Mouse (Mus musculus) midbrain, embryonic 12.5 days (tissue): ENCODE results near the gene Hes1. TPM values are rescaled to one million over a fixed set of nuclear protein-coding genes. Genes with fewer than 3 reads are reported as not detected.

ENCODE experiments used
- ATAC-seq: fragments of 200-750 bp; cut with Nextera tagmentation; 2 replicates; pipeline ENCODE4 v1.8.0; 2017; ENCODE audit warnings: low read depth, moderate TSS enrichment, moderate library complexity; ENCODE audit not compliant: low FRiP score
- H3K27ac ChIP-seq: fragments of 300-500 bp; sonication (generic); replicated peaks from 2 replicates; pipeline ENCODE4 v1.5.1; 2016; ENCODE audit warnings: mild to moderate bottlenecking
- H3K27me3 ChIP-seq: fragments of 300-500 bp; sonication (generic); 2 replicates; pipeline ENCODE4 v1.6.1; 2016; ENCODE audit warnings: mild to moderate bottlenecking
- H3K36me3 ChIP-seq: fragments of 300-500 bp; sonication (generic); 2 replicates; pipeline ENCODE4 v1.6.1; 2016
- H3K4me1 ChIP-seq: fragments of 300-500 bp; sonication (generic); 2 replicates; pipeline ENCODE4 v1.6.1; 2016
- H3K4me2 ChIP-seq: fragments of 300-500 bp; sonication (generic); replicated peaks from 2 replicates; pipeline ENCODE4 v1.6.1; 2016; ENCODE audit warnings: mild to moderate bottlenecking, moderate library complexity
- H3K4me3 ChIP-seq: fragments of 300-500 bp; sonication (generic); 2 replicates; pipeline ENCODE4 v1.5.1; 2016; ENCODE audit warnings: mild to moderate bottlenecking
- H3K9ac ChIP-seq: fragments of 300-500 bp; sonication (generic); replicated peaks from 2 replicates; pipeline ENCODE4 v1.6.1; 2016; ENCODE audit warnings: mild to moderate bottlenecking, moderate library complexity
- H3K9me3 ChIP-seq: fragments of 300-500 bp; sonication (generic); 2 replicates; pipeline ENCODE4 v1.6.1; 2016; ENCODE audit warnings: mild to moderate bottlenecking
- WGBS: fragments of 180-500 bp; shearing (Covaris S2); methylation state at CpG from one replicate; pipeline ENCODE4 v1.1.7; 2016; 5-methylcytosine and 5-hydroxymethylcytosine counted together
- polyA plus RNA-seq: library from polyadenylated mRNA; unstranded; fragments of >200 nt; fragmentation: Nextera tagmentation; extraction: Ambion mirVana; gene quantifications from 2 replicates; pipeline ENCODE4 v1.2.1, GENCODE M21; 2016

Hes1 gene
- polyA plus RNA-seq, 1 experiment from 2014 or later = 30.5 TPM

GRCm38 (mm10) chr16:30034521-30034920 lies 29.7 kb upstream of the Hes1 start:
- ATAC-seq = no peak

DNA sequence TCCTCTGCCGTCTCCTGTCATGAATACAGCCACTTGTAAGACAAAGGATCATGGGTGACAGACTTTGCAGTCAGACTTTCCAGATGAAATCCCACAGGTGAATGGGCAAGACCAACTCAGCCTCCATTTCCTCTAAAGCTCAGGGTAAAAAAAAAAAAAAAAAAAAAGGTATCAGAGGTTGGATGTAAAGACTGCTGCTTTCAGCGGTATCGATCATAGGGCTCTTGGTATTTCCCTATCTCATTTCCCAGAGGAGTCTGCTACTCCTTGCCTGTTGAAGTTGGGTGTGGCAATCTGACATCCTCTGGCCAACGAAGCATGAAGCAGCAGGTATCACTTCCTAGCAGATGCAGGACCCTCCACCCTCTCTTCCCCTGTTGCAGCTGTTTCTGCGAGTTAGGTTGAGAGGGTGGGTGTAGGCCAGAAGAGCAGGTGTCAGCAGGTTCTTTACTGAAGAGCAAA lies 29.2 kb upstream of the Hes1 start:
- Histone ChIP-seq H3K9me3 (no peaks in the 10 kb centered on the region), H3K27ac (no peak overlapping the region), H3K4me1 (peaks cover 19% of the 10 kb centered on the region), H3K36me3 (no peaks in the 10 kb centered on the region), H3K27me3 (peaks cover 78% of the 10 kb centered on the region), H3K4me2 (no peak overlapping the region), H3K4me3 (no peak overlapping the region), H3K9ac (no peak overlapping the region)
- ATAC-seq = no peak
- WGBS = 87% methylated on average over 5 of the region's 5 CpGs

More at GRCm38 (mm10) chr16:30034521-30034920, 29.7 kb upstream of the Hes1 start:
- Histone ChIP-seq H3K4me3 (no peak overlapping the region), H3K27me3 (peaks cover 78% of the 10 kb centered on the region), H3K9me3 (no peaks in the 10 kb centered on the region), H3K9ac (no peak overlapping the region), H3K4me1 (peaks cover 19% of the 10 kb centered on the region), H3K4me2 (no peak overlapping the region), H3K36me3 (no peaks in the 10 kb centered on the region), H3K27ac (no peak overlapping the region)
- 72% methylated on average over 6 of the region's 6 CpGs for WGBS

- Histone ChIP-seq H3K27me3 (peaks cover 79% of the 10 kb centered on the region), H3K4me2 (no peak overlapping the region), H3K27ac (no peak overlapping the region), H3K4me3 (no peak overlapping the region), H3K9me3 (no peaks in the 10 kb centered on the region), H3K36me3 (no peaks in the 10 kb centered on the region), H3K4me1 (peaks cover 18% of the 10 kb centered on the region), H3K9ac (no peak overlapping the region)
- 91% methylated on average over 3 of the region's 3 CpGs for WGBS
- no peak for ATAC-seq
Observed at GRCm38 (mm10) chr16:30036104-30036503, 28.1 kb upstream of the Hes1 start.

DNA sequence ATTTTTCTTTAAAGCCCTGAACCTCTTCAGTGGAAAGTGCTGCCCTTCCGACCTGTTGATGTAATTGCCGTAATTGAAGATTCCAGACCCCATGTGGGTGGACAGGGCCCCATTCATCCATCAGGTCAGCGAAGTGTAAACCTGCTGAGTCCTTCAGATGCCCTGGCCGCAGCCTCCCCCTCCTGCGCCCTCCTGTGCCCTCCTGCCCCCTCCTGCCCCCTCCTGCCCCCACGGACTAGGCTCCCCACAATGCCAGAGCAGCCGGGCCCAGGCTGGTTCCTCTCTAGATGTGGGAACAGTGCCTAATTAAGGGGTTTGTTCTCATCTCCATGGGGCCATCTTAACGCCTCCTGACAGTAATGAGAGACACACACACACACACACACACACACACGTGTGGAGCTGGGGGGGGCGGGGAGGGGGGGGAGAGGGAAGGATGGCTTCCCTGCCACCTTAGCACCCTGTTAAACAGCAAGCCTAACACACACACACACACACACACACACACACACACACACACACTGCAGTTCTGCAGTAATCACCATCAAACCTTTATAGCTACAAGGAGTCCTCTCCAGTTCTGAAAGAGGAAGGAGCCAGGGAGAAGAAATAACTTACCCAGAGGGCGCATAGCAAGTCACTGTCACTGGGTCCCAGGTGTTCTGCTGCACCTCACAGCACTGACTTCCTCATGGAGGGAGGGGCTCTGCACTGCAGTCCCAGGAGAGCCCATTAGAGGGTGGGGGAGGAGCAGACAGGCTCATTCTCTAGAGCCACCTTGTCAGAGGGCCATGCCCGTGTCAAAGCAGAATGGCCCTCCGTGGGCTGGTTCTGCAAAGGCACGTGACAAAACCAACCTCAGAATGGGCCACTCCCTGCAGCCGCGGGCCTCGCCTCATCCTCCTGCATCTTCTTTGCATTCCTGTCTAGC lies 25.3 kb upstream of the Hes1 start:
- H3K4me2 ChIP-seq = no peak overlapping the region
- H3K9ac ChIP-seq = no peak overlapping the region
- H3K9me3 ChIP-seq = no peaks in the 10 kb centered on the region
- no peak overlapping the region for H3K27ac ChIP-seq
- no peak overlapping the region for H3K4me3 ChIP-seq
- H3K27me3 ChIP-seq = peaks cover 84% of the 10 kb centered on the region
- H3K4me1 ChIP-seq = peaks cover 18% of the 10 kb centered on the region
- peak; percentile 44; the same call in 1 of the 2 replicates for ATAC-seq
- whole genome bisulfite sequencing = 14% methylated on average over 14 of the region's 17 CpGs
- no peaks in the 10 kb centered on the region for H3K36me3 ChIP-seq

- H3K36me3 ChIP-seq = no peaks in the 10 kb centered on the region
- no peak overlapping the region for H3K9ac ChIP-seq
- peaks cover 18% of the 10 kb centered on the region for H3K4me1 ChIP-seq
- no peak overlapping the region for H3K27ac ChIP-seq
- H3K4me3 ChIP-seq = no peak overlapping the region
- no peak overlapping the region for H3K4me2 ChIP-seq
- peaks cover 81% of the 10 kb centered on the region for H3K27me3 ChIP-seq
- no peaks in the 10 kb centered on the region for H3K9me3 ChIP-seq
- 64% methylated on average over 2 of the region's 2 CpGs for WGBS
- no peak for ATAC-seq
Observed at GRCm38 (mm10) chr16:30039841-30040240, 24.3 kb upstream of the Hes1 start.

DNA sequence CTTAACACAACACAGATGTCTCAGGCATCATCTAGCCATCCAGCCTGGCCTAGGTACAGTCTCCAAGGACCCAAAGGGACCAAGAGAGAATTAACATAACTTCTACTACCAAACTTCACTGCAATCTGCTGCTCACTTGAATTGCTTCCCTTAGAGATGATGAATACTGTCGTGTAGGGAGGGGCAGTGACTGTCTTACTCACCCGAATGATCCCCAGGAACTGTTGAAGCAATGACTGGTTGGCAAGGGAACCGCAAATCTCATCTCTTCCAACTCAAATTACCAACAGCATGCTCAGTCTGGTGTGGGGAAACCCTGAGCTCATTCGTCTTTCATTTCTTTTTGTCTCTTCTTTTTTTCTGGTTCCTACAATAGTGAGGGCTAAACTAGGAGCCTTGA lies 21.3 kb upstream of the Hes1 start:
- Histone ChIP-seq H3K9me3 (no peaks in the 10 kb centered on the region), H3K36me3 (no peaks in the 10 kb centered on the region), H3K27ac (no peak overlapping the region), H3K4me1 (peaks cover 18% of the 10 kb centered on the region), H3K4me2 (no peak overlapping the region), H3K9ac (no peak overlapping the region), H3K27me3 (peaks cover 82% of the 10 kb centered on the region), H3K4me3 (no peak overlapping the region)
- WGBS = 71% methylated on average over 4 of the region's 4 CpGs
- ATAC-seq = no peak

- ATAC-seq = no peak
- no peaks in the 10 kb centered on the region for H3K36me3 ChIP-seq
- WGBS = 64% methylated on average over 5 of the region's 5 CpGs
- no peak overlapping the region for H3K4me3 ChIP-seq
- no peaks in the 10 kb centered on the region for H3K9me3 ChIP-seq
- H3K27ac ChIP-seq = no peak overlapping the region
- H3K4me1 ChIP-seq = no peaks in the 10 kb centered on the region
- H3K27me3 ChIP-seq = peaks cover 64% of the 10 kb centered on the region
- H3K9ac ChIP-seq = no peak overlapping the region
- H3K4me2 ChIP-seq = no peak overlapping the region
Observed at GRCm38 (mm10) chr16:30045615-30046014, 18.6 kb upstream of the Hes1 start.

- Histone ChIP-seq H3K9me3 (no peaks in the 10 kb centered on the region), H3K4me1 (no peaks in the 10 kb centered on the region), H3K4me2 (no peak overlapping the region), H3K9ac (no peak overlapping the region), H3K4me3 (no peak overlapping the region), H3K27me3 (peaks cover 77% of the 10 kb centered on the region), H3K27ac (no peak overlapping the region), H3K36me3 (no peaks in the 10 kb centered on the region)
- ATAC-seq = no peak
- 87% methylated on average over 7 of the region's 7 CpGs for WGBS
Observed at GRCm38 (mm10) chr16:30047010-30047409, 17.2 kb upstream of the Hes1 start.

- peaks cover 77% of the 10 kb centered on the region for H3K27me3 ChIP-seq
- no peaks in the 10 kb centered on the region for H3K9me3 ChIP-seq
- H3K4me2 ChIP-seq = no peak overlapping the region
- no peak overlapping the region for H3K9ac ChIP-seq
- H3K4me3 ChIP-seq = no peak overlapping the region
- H3K36me3 ChIP-seq = no peaks in the 10 kb centered on the region
- H3K4me1 ChIP-seq = peaks cover 3% of the 10 kb centered on the region; the same call in 1 of the 2 replicates
- no peak overlapping the region for H3K27ac ChIP-seq
- ATAC-seq = no peak
- 58% methylated on average over 11 of the region's 11 CpGs for WGBS
Observed at GRCm38 (mm10) chr16:30047421-30047831, 16.8 kb upstream of the Hes1 start.

- no peak overlapping the region for H3K4me3 ChIP-seq
- no peak for ATAC-seq
- H3K27ac ChIP-seq = no peak overlapping the region
- H3K4me2 ChIP-seq = no peak overlapping the region
- no peaks in the 10 kb centered on the region for H3K9me3 ChIP-seq
- peaks cover 7% of the 10 kb centered on the region; the same call in 1 of the 2 replicates for H3K4me1 ChIP-seq
- no peaks in the 10 kb centered on the region for H3K36me3 ChIP-seq
- H3K27me3 ChIP-seq = peaks cover 73% of the 10 kb centered on the region
- no peak overlapping the region for H3K9ac ChIP-seq
- 79% methylated on average over 10 of the region's 10 CpGs for WGBS
Observed at GRCm38 (mm10) chr16:30050767-30051490, 13.3 kb upstream of the Hes1 start.

DNA sequence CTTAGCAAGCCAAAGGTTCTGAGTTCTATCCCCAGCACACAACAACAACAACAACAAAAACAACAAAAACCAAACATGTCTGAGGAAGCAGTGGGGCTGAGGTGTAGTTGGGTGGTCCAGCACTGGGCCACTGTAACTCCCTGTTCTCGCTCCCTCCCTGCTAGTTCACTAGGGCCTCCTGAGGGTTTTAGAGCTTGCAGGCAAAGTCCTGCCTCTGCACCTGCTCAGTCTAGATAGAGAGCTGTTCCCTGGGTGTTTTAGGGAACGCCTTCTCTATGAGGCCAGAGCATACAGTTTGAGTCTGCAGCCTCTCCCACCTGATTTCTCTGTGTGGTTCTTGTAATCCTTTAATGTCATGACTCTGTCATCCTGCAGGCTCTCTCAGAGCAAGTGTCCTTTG lies 11.9 kb upstream of the Hes1 start:
- Histone ChIP-seq H3K27ac (no peak overlapping the region), H3K36me3 (no peaks in the 10 kb centered on the region), H3K9me3 (no peaks in the 10 kb centered on the region), H3K4me2 (no peak overlapping the region), H3K4me1 (peaks cover 7% of the 10 kb centered on the region; the same call in 1 of the 2 replicates), H3K4me3 (no peak overlapping the region), H3K27me3 (peaks cover 71% of the 10 kb centered on the region), H3K9ac (no peak overlapping the region)
- 74% methylated on average over 2 of the region's 2 CpGs for WGBS
- ATAC-seq = no peak
